Mouse (Mus musculus) forebrain, embryonic 14.5 days (tissue): ENCODE data around the gene Ostf1. TPM values are rescaled to one million over a fixed set of nuclear protein-coding genes. Genes with fewer than 3 reads are reported as not detected.

ENCODE experiments used
- ATAC-seq: fragments of 200-750 bp; cut with Nextera tagmentation; 2 replicates; pipeline ENCODE4 v1.8.0; 2017; ENCODE audit warnings: mild to moderate bottlenecking, moderate library complexity
- DNase-seq: peaks from one replicate; pipeline ENCODE4 v3.0.0-alpha.2; 2015; ENCODE audit warnings: low spot score
- H3K27ac ChIP-seq: fragments of 300-500 bp; sonication (generic); 2 replicates; pipeline ENCODE4 v1.5.1; 2014; ENCODE audit warnings: low read depth, mild to moderate bottlenecking, control low read depth, low read length, moderate library complexity
- H3K27me3 ChIP-seq: fragments of 300-500 bp; sonication (generic); replicated peaks from 2 replicates; pipeline ENCODE4 v1.6.1; 2014; ENCODE audit warnings: low read length, control low read depth, mixed read lengths; ENCODE audit not compliant: control insufficient read depth, insufficient read depth
- H3K36me3 ChIP-seq: fragments of 300-500 bp; sonication (generic); 2 replicates; pipeline ENCODE4 v1.6.1; 2014; ENCODE audit warnings: low read length, control low read depth; ENCODE audit not compliant: control insufficient read depth, insufficient read depth
- H3K4me1 ChIP-seq: fragments of 300-500 bp; sonication (generic); 2 replicates; pipeline ENCODE4 v1.6.1; 2014; ENCODE audit warnings: antibody characterized with exemption, low read length, control low read depth; ENCODE audit not compliant: control insufficient read depth, insufficient read depth
- H3K4me2 ChIP-seq: fragments of 300-500 bp; sonication (generic); 2 replicates; pipeline ENCODE4 v1.6.1; 2014; ENCODE audit warnings: mild to moderate bottlenecking, control low read depth, low read length
- H3K4me3 ChIP-seq: fragments of 300-500 bp; sonication (generic); 2 replicates; pipeline ENCODE4 v1.5.1; 2014; ENCODE audit warnings: low read depth, low read length, control low read depth
- H3K9ac ChIP-seq: fragments of 300-500 bp; sonication (generic); 2 replicates; pipeline ENCODE4 v1.6.1; 2014; ENCODE audit warnings: mild to moderate bottlenecking, low read length, control low read depth, moderate library complexity
- H3K9me3 ChIP-seq: fragments of 300-500 bp; sonication (generic); replicated peaks from 2 replicates; pipeline ENCODE4 v1.6.1; 2016; ENCODE audit warnings: low read length, control low read depth, mixed read lengths; ENCODE audit not compliant: control insufficient read depth
- WGBS: fragments of 180-500 bp; shearing (Covaris S2); extraction: QIAGEN DNeasy Blood & Tissue Kit; methylation state at CpG from one replicate; pipeline ENCODE4 v1.1.7; 2014; 5-methylcytosine and 5-hydroxymethylcytosine counted together
- polyA plus RNA-seq: library from polyadenylated mRNA; unstranded; fragments of >200 nt; fragmentation: Nextera tagmentation; extraction: Ambion mirVana; gene quantifications from 2 replicates; pipeline ENCODE4 v1.2.1, GENCODE M21; 2014

Gene Ostf1
- polyA plus RNA-seq, 1 experiment from 2014 or later = 40.6 TPM

DNA sequence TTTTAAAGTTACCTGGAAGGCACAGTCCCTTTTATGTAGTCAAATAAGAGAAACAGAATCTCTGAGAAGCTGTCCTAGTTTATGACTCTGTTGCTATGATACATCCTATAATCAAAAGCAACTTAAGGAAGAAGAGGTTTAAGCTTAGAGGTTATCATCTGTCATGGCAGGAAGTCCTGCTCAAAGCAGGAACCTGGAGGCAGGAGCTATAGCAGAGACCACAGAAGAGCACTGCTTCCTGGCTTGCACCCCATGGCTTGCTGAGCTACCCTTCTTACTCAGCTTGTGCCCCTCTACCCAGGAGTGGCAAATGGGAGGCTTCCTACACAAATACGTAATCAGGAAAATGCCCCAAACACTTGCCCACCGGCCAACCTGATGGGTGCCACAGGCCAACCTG is 76.0 kb downstream of the Ostf1 start:
- H3K4me1 ChIP-seq = no peaks in the 10 kb centered on the region
- no peak for ATAC-seq
- no peaks in the 10 kb centered on the region for H3K27me3 ChIP-seq
- H3K9ac ChIP-seq = no peak overlapping the region
- H3K9me3 ChIP-seq = no peaks in the 10 kb centered on the region
- H3K4me3 ChIP-seq = no peak overlapping the region
- no peak overlapping the region for H3K27ac ChIP-seq
- no peak for DNase-seq
- WGBS = 90% methylated on average over 2 of the region's 2 CpGs
- no peaks in the 10 kb centered on the region for H3K36me3 ChIP-seq
- H3K4me2 ChIP-seq = no peak overlapping the region

DNA sequence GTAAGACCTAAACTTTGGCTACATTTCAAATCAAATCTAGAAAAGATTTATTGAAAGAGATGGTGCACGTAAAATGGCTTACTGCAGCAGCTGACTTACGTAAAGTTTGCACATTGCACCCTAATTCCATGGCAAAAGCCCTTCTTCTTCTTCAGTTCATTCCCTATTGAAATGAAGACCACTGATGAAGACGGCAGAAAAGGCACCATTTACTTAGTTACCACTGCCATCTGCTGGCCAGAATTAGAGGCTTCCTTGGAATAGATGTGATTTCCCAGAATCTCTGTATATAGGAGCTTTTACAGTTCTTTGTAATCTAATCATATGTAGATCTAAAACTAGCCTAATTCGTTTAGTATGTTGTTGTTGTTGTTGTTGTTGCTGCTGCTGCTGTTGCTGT is 83.0 kb downstream of the Ostf1 start:
- WGBS = 18% methylated on average over 4 of the region's 4 CpGs
- Histone ChIP-seq H3K36me3 (no peaks in the 10 kb centered on the region), H3K27ac (no peak overlapping the region), H3K9ac (no peak overlapping the region), H3K4me1 (no peaks in the 10 kb centered on the region), H3K9me3 (no peaks in the 10 kb centered on the region), H3K4me3 (no peak overlapping the region), H3K27me3 (no peaks in the 10 kb centered on the region), H3K4me2 (no peak overlapping the region)
- peak; percentile 72 for ATAC-seq
- DNase-seq = peak; percentile 89

Other genes starting within 250 kb of the Ostf1 start
- gene Nmrk1, start 127 bp upstream of the Ostf1 start, polyA plus RNA-seq = 2.1 and 2.2 TPM in 2 replicates
- 13.8 and 15.1 TPM in 2 replicates for gene Carnmt1, start 38.9 kb upstream of the Ostf1 start, polyA plus RNA-seq
- 84.1 and 86.4 TPM in 2 replicates for gene D030056L22Rik, start 81.4 kb upstream of the Ostf1 start, polyA plus RNA-seq
- gene Trpm6, start 118.2 kb upstream of the Ostf1 start, polyA plus RNA-seq = 0.22 and 0.36 TPM in 2 replicates